Mouse (Mus musculus) embryonic facial prominence, embryonic 10.5 days (tissue): ENCODE results near the gene Hacd3. TPM values are rescaled to one million over a fixed set of nuclear protein-coding genes. Genes with fewer than 3 reads are reported as not detected.

Source experiments
- DNase-seq: peaks from one replicate; pipeline ENCODE4 v3.0.0-alpha.2; 2017; ENCODE audit warnings: low spot score
- H3K27ac ChIP-seq: fragments of 300-500 bp; sonication (generic); replicated peaks from 2 replicates; pipeline ENCODE4 v1.5.1; 2016; ENCODE audit warnings: mild to moderate bottlenecking
- H3K27me3 ChIP-seq: fragments of 300-500 bp; sonication (generic); replicated peaks from 2 replicates; pipeline ENCODE4 v1.6.1; 2016; ENCODE audit warnings: low read depth, mild to moderate bottlenecking; ENCODE audit not compliant: poor library complexity, severe bottlenecking
- H3K36me3 ChIP-seq: fragments of 300-500 bp; sonication (generic); replicated peaks from 2 replicates; pipeline ENCODE4 v1.6.1; 2016; ENCODE audit warnings: mild to moderate bottlenecking, moderate library complexity
- H3K4me1 ChIP-seq: fragments of 300-500 bp; sonication (generic); 2 replicates; pipeline ENCODE4 v1.6.1; 2016
- H3K4me3 ChIP-seq: fragments of 300-500 bp; sonication (generic); 2 replicates; pipeline ENCODE4 v1.5.1; 2016; ENCODE audit warnings: mild to moderate bottlenecking, moderate library complexity
- H3K9me3 ChIP-seq: fragments of 300-500 bp; sonication (generic); 2 replicates; pipeline ENCODE4 v1.6.1; 2016; ENCODE audit warnings: mild to moderate bottlenecking
- WGBS: fragments of 180-500 bp; shearing (Covaris S2); methylation state at CpG from one replicate; pipeline ENCODE4 v1.1.7; 2016; 5-methylcytosine and 5-hydroxymethylcytosine counted together
- microRNA-seq: library from miRNA; unstranded; fragments of <30 nt; microRNA quantifications from one replicate; pipeline ENCODE4, GENCODE M21; 2017
- polyA plus RNA-seq: library from polyadenylated mRNA; unstranded; fragments of >200 nt; fragmentation: Nextera tagmentation; extraction: Ambion mirVana; gene quantifications from 2 replicates; pipeline ENCODE4 v1.2.1, GENCODE M21; 2016

Hacd3 gene
- polyA plus RNA-seq, 1 experiment from 2014 or later = 104 TPM

DNA sequence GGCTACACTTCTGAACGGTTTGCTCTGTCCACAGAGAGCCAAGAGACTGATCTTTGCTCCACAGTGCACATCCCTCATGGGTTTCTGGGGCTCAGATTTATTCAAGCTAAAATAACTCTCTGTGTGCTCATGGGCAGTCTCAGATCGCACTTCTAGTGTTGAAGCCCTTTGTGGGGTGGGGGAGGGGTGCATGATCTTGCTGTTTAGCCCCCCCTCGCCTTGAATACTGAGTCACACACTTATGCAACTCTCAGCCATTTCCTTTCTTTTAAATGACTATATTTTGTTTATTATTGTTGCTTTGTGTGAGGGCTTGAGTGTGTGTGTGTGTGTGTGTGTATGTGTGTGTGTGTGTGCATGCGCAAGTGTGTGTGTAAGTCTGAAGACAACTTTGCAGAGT is 82.2 kb downstream of the Hacd3 start:
- Histone ChIP-seq H3K27ac (no peak overlapping the region), H3K4me1 (peaks cover 11% of the 10 kb centered on the region), H3K9me3 (no peaks in the 10 kb centered on the region), H3K36me3 (no peaks in the 10 kb centered on the region), H3K27me3 (peaks cover 31% of the 10 kb centered on the region), H3K4me3 (no peak overlapping the region)
- WGBS = 66% methylated on average over 4 of the region's 4 CpGs
- DNase-seq = no peak

DNA sequence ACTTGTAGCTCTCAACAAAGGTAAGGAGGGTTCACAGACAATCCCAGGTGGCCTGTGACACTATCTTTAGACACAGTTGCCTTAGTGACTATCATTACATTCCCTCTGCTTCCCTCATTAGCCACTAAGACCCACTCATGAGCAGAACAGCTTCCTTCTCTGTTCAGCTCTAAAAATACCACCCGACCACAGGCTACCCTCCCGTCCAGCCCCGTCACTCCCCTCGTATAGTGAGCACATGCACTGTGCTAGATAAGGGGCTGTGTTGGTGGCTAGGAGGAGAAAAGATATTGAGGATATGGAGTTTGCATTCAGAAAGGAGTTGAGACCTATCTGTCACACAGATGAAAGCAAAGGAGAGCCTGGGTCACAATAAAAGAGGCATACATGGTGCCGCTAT is 83.0 kb downstream of the Hacd3 start:
- Histone ChIP-seq H3K4me1 (peaks cover 15% of the 10 kb centered on the region), H3K36me3 (no peaks in the 10 kb centered on the region), H3K27ac (no peak overlapping the region), H3K4me3 (no peak overlapping the region), H3K9me3 (no peaks in the 10 kb centered on the region), H3K27me3 (peaks cover 24% of the 10 kb centered on the region)
- 85% methylated on average over 5 of the region's 5 CpGs for WGBS
- DNase-seq = no peak

DNA sequence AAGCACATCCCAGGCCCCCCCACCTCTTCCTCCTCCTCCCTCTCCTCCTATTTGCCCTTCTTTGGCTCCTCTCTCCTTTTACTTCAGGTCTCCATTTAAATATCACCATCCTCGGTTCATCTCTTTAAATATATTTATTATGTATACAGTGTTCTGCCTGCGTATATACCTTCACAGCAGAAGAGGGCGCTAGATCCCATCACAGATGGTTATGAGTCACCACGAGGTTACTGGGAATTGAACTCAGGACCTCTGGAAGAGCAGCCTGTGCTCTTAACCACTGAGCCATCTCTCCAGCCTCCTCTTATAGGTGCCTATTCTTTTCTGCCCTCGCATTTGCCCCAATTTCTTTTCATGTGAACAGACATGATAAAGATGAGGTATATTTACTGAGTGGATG is 84.0 kb downstream of the Hacd3 start:
- 63% methylated on average over 5 of the region's 5 CpGs for WGBS
- Histone ChIP-seq H3K27ac (no peak overlapping the region), H3K4me1 (peaks cover 21% of the 10 kb centered on the region), H3K36me3 (no peaks in the 10 kb centered on the region), H3K27me3 (peaks cover 13% of the 10 kb centered on the region; the same call in 1 of the 2 replicates), H3K4me3 (no peak overlapping the region), H3K9me3 (no peaks in the 10 kb centered on the region)
- DNase-seq = no peak

Small RNAs within 50 kb of the gene (microRNA-seq; reads per million reads assigned to microRNA genes)
- gene Gm25640 = not detected

Other genes starting within 250 kb of the Hacd3 start
- gene Dennd4a, start 210.4 kb downstream of the Hacd3 start, polyA plus RNA-seq = 8.6 TPM in 2 replicates
- gene Slc24a1, start 70.1 kb downstream of the Hacd3 start, polyA plus RNA-seq = 0.02 and 0.04 TPM in 2 replicates
- 67.3 and 71.4 TPM in 2 replicates for gene Ints14, start 60.8 kb downstream of the Hacd3 start, polyA plus RNA-seq
- gene Dpp8, start 10.7 kb upstream of the Hacd3 start, polyA plus RNA-seq = 37.8 and 37.9 TPM in 2 replicates
- gene Igdcc4, start 79.8 kb upstream of the Hacd3 start, polyA plus RNA-seq = 9.7 and 11.5 TPM in 2 replicates
- 167 and 281 TPM in 2 replicates for gene Igdcc3, start 119.5 kb upstream of the Hacd3 start, polyA plus RNA-seq
- gene Parp16, start 173.7 kb upstream of the Hacd3 start, polyA plus RNA-seq = 8.2 and 8.3 TPM in 2 replicates
- gene Cilp, start 243.5 kb upstream of the Hacd3 start, polyA plus RNA-seq = 0.05 and 0.15 TPM in 2 replicates